Mouse (Mus musculus) retina, postnatal 1 day (tissue): ENCODE measurements around the gene Csrnp2.

Experiments used
- DNase-seq: peaks from one replicate; pipeline ENCODE4 v3.0.0-alpha.2; 2012

The Csrnp2 gene

DNA sequence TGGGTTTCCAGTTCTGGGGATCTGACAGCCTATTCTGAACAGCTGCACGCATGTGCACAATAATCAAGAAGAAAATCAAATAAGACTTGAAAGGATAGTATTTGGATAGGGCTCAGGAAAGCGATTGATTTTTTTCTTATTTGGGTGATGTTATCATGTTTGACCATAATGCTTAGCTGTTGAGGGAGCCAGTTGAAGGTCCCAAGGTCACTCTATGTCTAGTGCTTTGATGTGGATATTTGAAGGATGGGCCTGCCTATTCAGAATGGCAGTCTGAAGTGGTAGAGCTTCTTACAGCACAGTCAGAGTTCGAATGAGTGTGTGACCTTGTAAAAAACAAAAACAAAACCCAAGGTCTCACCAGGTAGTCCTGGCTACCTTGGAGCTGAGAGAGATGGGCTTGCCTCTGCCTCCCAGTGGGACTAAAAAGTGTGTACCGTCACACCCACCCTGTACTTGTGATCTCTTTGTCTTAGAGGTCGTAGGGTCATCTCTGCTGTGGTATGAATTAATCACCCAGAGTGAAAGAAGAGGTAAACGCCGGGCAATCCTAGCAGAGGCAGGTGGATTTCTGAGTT, 21.3 kb downstream of the Csrnp2 start:
- no peak for DNase-seq

GRCm38 (mm10) chr15:100470037-100470436, 25.3 kb downstream of the Csrnp2 start:
- no peak for DNase-seq

DNA sequence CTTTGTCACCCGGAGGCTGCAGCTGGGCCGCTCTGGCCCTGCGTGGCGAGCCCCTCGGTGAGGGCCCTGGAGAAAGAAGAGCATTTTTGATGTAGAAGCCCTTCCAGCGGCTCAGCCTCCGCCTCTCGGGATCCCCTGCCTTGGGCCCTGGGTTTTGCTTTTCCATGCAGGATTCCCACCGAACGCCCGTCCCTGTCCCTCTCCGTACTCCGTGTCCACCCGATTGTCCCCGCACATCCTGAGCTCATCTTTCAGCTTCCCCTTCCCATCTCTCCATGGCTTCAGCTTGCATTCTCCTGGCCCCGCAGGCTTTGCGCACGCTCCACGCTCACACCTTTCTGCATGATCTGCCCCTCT, 26.1 kb downstream of the Csrnp2 start:
- no peak for DNase-seq

DNA sequence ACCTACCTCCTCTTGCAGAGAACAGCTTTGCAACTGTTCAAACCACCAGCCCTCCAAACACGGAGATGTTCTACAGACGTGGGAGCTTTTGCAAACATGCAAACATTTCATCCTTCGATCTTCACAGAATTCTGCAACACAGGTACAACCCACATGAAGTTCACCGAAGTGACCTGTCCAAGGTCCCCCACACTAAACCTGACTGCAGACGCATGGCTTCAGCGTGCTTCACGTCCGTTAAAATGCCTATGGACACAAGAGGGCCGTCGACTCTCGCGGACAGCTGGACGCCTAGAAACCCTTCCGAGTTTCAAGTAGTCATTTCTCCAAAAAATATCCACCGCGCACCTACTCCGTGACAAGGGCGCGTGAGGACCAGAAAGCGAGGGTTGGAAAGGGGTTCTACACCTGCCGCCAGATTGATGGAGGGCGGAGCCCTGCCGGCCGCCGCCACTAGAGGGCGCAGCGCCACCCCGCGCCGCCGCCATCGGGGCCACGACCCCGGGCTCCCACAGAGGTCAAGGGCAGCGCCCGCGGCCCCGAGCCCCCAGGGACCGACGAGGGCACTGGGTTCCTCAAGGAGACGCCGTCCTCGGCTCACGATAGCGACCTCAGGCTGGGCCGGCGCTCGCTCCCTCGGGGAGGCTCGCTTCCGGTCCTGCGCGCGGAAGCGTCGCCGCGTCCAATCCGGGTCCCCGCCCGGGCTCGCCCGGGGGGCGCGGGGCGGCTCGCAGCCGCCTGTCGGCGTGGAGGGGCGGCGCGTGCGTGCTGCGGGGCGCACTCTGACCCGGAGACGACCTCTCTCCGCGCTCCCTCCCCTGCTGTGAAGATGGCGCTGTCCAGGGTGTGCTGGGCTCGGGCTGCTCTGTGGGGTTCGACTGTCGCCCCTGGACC, 26.7 kb downstream of the Csrnp2 start, which contains the start of gene Letmd1:
Letmd1 (plus strand) TSS at position 729 of the 894 bp plus-strand sequence.
- DNase-seq: peak; percentile 93

DNA sequence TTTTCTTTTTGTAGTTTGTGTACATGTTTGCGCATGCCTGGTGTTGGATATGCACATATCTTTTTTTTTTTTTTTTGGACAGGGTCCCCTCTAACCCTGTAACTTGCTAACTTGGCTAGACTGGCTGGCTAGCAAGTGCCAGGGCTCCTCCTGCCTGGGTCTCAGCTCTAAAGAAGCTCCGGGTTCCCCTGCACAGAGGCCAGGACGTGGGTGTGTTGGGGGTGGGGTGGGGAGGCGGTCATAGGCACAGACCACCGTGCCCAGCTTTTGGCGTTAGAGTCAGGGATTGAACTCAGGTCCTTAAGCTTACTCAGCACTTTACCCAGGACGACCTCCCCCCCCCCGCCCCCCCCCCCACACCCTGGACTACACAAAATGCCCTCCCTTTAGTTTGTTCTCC, 27.6 kb downstream of the Csrnp2 start:
- DNase-seq: no peak

- no peak for DNase-seq
Measured at GRCm38 (mm10) chr15:100465432-100465831, 29.9 kb downstream of the Csrnp2 start.

DNA sequence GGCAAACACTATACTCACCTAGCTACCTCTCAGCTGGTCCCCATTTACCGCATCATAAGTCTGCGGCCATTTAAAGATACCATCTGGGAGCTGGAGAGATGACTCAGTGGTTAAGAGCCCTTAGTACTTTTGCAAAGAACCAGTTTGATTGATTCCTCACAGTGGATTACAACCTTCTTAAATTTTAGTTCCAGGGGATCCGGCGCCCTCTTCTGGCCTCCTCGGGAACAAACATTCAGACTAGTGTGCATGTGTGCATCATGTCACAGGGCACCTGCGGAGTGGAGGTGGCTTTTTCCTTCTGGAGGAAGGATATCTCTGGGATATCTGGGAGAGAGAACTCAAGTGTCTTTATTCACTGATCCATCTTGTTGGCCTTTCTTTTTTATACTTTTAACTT, 31.6 kb downstream of the Csrnp2 start:
- peak; percentile 69 for DNase-seq

DNA sequence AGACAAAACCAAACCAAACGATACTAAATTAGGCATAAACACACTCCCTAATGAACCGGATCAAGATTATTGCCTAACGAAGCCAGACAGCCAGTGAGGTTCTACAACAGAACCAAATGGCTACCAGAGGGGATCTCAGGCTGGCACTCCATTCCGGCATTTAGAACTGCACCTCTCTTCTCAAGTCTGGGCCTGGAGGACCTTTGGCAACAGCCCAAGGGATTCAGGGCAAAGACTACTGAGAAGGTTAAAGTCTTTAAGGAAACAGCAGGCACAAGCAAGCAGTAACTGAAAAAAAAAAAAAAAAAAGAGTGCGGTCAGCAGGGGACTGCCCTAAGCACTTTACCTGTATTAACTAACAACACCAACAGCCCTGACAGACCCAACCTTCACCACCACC, 33.2 kb downstream of the Csrnp2 start:
- peak; percentile 43 for DNase-seq

GRCm38 (mm10) chr15:100461646-100462045, 33.6 kb downstream of the Csrnp2 start:
- no peak for DNase-seq

DNA sequence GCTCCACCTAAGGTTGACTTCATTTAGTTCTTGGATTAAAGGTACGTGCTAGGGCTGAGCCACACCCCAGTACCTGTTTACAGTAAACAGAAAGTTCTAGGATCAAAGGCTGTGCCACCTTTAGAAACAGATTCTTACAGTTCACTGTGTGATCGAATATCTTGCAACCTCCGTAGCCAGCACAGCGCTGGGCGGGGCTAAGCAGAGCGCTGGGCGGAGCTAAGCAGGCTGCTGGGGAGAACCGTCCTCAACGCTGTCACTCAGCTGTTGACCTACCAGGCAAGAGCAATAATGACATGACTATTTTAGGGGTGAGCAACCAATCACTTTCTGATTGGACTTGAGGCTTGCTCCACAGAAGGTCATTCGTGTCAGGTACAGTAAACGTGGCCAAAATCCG, 34.3 kb downstream of the Csrnp2 start:
- DNase-seq: peak; percentile 60

DNA sequence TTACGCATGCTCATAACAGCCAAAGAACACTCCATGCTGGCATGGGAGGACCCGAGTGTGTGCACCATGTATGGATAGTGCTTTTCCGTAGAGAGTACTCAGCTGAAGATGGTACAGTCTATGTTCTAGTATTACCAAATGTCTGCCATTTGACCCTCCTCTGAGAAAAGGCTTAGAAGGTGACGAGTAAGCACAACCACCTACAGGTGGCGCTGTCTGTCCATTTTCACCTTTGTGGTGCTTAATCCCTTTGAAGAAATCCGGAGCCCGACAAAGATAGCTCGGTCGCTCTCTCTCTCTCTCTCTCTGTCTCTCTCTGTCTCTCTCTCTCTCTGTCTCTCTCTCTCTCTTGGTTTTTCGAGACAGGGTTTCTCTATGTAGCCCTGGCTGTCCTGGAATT, 37.2 kb downstream of the Csrnp2 start:
- peak; percentile 82 for DNase-seq

DNA sequence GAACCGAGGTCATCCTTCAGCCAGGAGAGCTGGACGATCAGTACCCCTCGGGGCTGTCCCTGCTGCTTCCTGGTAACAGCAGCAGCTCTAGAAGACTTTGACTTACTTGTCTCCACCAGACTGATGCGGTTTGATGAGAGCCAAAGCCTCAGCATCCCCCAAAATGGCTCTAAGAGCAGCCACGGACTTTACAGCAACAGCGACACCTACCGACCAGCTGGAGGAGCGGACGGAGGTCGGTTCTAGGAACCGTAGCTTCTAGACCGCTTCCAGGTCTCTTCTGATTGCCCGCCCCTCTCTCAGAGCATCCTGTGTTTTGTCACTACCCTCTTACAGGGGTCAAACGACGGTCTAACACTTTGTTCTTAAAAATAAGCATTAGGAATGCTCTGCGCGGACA, 37.9 kb downstream of the Csrnp2 start:
- DNase-seq: peak; percentile 88

- no peak for DNase-seq
Measured at GRCm38 (mm10) chr15:100456356-100456991, 38.8 kb downstream of the Csrnp2 start.

GRCm38 (mm10) chr15:100452486-100452885, 42.8 kb downstream of the Csrnp2 start:
- no peak for DNase-seq

DNA sequence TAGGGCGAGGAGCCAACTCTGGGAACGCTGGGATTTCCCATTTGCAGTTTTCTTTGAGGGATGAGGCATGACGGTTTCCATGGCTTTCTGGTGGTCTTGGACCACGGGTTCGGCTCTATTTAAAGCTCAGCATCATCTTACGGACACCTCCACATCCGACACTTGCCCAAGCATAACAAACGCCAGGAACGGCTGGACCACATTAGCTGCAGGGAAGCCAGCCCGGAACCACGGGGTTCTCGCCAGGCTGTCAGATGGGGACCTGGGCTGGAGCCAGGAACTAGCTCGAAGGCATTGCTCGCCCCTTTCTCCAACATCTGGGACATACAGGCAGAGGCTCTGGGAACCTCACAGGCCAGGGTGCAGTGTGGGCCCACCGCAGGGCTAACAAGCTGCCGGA, 44.0 kb downstream of the Csrnp2 start:
- DNase-seq: no peak

GRCm38 (mm10) chr15:100449495-100449894, 45.8 kb downstream of the Csrnp2 start:
- no peak for DNase-seq

- no peak for DNase-seq
Measured at GRCm38 (mm10) chr15:100448572-100448971, 46.7 kb downstream of the Csrnp2 start.

- no peak for DNase-seq
Measured at GRCm38 (mm10) chr15:100446887-100447286, 48.4 kb downstream of the Csrnp2 start.

DNA sequence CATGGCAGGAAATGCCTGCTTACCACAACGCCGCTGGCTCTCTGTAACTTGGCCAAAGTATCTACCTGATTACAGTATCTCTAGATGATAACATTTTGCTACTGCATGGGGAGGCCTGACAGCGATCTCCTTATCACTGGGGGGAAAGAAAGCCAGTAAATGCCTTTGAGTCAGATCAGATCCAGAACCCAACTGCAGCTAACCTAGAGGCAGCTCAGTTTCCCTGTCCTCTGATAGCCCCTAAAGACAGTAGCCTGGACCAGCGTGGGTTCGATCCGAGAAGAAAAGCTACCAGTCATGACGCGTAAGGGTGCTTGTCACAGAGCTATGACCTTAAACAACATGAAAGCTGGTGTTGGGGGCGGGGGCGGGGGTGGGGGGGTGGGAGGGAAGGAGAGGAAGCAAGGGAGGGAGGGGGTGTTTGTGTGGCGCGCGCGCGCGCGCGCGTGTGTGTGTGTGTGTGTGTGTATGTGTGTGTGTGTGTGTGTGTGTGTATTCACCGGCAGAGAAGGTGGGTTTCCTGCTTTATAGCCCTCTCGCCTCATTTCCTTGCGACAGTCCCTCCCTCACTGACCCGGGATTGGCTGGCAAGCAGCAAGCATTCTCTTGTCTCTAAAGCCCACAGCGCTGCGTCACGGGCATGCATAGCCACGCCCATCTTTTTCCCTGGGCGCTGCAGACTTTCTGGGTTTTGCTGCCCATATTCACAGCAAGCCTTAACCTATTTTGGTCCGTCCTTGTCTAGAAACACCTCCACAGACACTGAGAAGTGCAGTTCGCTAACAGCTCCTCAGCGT, 52.0 kb downstream of the Csrnp2 start:
- DNase-seq: peak; percentile 96

DNA sequence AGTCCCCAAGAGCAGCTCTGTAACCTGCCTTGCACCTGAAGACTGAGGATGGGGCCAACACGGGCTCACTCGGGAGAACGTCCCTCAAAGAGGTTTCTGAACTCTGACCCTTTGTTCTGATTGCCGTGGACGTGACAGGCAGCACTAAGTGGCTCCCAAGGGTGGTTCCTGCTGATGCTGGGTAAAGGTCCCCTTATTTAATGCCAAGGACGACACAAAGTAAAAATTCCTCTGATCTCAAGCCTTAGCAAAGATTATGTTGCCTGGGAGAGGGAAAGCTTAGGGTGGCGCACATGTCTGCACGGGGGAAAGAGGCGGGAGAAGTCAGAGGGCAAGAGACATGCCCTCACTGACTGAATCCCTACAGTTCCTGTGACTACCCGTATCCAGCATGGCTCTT, 58.8 kb downstream of the Csrnp2 start:
- DNase-seq: no peak

DNA sequence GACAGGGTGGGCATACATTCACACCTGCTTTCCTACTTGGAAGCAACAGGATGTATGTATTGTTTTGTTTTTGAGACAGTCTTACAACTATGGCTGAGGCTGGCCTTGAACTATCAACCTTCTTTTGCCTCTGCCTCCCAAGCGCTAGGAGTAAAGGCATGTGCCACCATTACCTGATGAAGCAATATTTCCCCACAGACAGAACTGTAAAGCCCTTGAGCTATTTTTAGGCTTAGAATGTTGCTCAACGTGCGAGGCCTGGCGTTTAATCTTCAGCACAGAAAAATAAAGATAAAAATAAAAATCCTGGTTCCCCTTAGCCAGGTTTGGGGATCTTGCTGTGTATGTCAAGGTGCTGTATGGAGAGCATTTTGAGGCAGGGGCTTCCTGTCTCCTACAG, 59.2 kb downstream of the Csrnp2 start:
- DNase-seq: no peak

GRCm38 (mm10) chr15:100433234-100433633, 62.1 kb downstream of the Csrnp2 start:
- DNase-seq: no peak

DNA sequence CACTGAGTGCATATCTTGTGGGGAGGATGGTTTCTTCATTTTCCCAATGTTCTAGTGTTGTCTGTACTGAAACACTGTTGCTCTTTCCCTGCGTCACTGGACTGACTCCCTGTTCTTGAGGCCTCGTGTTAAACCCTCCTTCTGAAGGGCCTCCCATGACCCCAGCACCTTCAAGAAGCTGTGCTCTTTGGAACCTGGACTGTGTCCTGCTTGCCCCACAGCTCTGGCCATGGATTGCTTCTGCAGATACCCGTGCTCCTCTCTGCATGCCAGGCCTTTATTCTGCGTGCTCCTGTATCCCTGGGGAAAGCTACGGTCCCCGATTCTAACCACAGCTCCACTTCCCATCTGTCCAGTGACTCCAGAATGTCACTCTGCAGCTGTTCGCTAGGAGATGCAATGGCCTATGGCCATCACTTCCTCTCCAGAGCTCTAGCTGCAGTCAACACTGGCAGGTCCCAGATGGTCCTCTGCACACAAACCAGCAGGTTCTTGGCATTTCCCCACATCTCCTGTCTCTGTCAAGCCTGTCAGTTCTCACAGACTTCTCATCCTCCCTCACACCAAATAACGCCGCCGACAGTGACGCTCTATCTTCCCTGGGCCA, 65.2 kb downstream of the Csrnp2 start:
- peak; percentile 14 for DNase-seq
